Mouse (Mus musculus) stomach, postnatal 0 days (tissue): ENCODE data around the gene Gal3st2. TPM values are rescaled to one million over a fixed set of nuclear protein-coding genes. Genes with fewer than 3 reads are reported as not detected.
"Not testable (repeated sequence)": the region's sequence is repeated elsewhere in the genome, so short reads cannot be mapped to it uniquely, and the experiment has no call there.

Experiments used
- ATAC-seq: fragments of 200-750 bp; cut with Nextera tagmentation; 2 replicates; pipeline ENCODE4 v1.8.0; 2017; ENCODE audit not compliant: low FRiP score, low TSS enrichment
- DNase-seq: peaks from one replicate; pipeline ENCODE4 v3.0.0-alpha.2; 2016; ENCODE audit warnings: low spot score
- H3K27ac ChIP-seq: fragments of 300-500 bp; sonication (generic); replicated peaks from 2 replicates; pipeline ENCODE4 v1.5.1; 2014; ENCODE audit warnings: mild to moderate bottlenecking, control low read depth
- H3K27me3 ChIP-seq: fragments of 300-500 bp; sonication (generic); 2 replicates; pipeline ENCODE4 v1.6.1; 2014; ENCODE audit warnings: low read length; ENCODE audit not compliant: control insufficient read depth, insufficient read depth
- H3K36me3 ChIP-seq: fragments of 300-500 bp; sonication (generic); 2 replicates; pipeline ENCODE4 v1.6.1; 2014; ENCODE audit warnings: low read length, mixed read lengths; ENCODE audit not compliant: control insufficient read depth, insufficient read depth
- H3K4me1 ChIP-seq: fragments of 300-500 bp; sonication (generic); replicated peaks from 2 replicates; pipeline ENCODE4 v1.6.1; 2014; ENCODE audit warnings: antibody characterized with exemption; ENCODE audit not compliant: control insufficient read depth, insufficient read depth
- H3K4me2 ChIP-seq: fragments of 300-500 bp; sonication (generic); replicated peaks from 2 replicates; pipeline ENCODE4 v1.6.1; 2014; ENCODE audit warnings: low read depth, mild to moderate bottlenecking, control low read depth, moderate library complexity
- H3K4me3 ChIP-seq: fragments of 300-500 bp; sonication (generic); 2 replicates; pipeline ENCODE4 v1.5.1; 2014; ENCODE audit warnings: low read depth, low read length, control low read depth
- H3K9ac ChIP-seq: fragments of 300-500 bp; sonication (generic); 2 replicates; pipeline ENCODE4 v1.6.1; 2014; ENCODE audit warnings: mild to moderate bottlenecking, low read length, control low read depth, mixed read lengths
- H3K9me3 ChIP-seq: fragments of 300-500 bp; sonication (generic); 2 replicates; pipeline ENCODE4 v1.6.1; 2016; ENCODE audit warnings: low read length; ENCODE audit not compliant: control insufficient read depth
- CTCF ChIP-seq: IDR thresholded peaks from 2 replicates; pipeline ENCODE4 v1.5.1; 2016; ENCODE audit warnings: antibody characterized with exemption, low read depth, mild to moderate bottlenecking, moderate library complexity
- EP300 ChIP-seq: optimal IDR thresholded peaks from 2 replicates; pipeline ENCODE3; 2016; ENCODE audit warnings: antibody characterized with exemption
- WGBS: fragments of 180-500 bp; shearing (Covaris S2); extraction: QIAGEN DNeasy Blood & Tissue Kit; methylation state at CpG from one replicate; pipeline ENCODE4 v1.1.7; 2014; 5-methylcytosine and 5-hydroxymethylcytosine counted together
- polyA plus RNA-seq: library from polyadenylated mRNA; unstranded; fragments of >200 nt; fragmentation: Nextera tagmentation; extraction: Ambion mirVana; gene quantifications from 2 replicates; pipeline ENCODE4 v1.2.1, GENCODE M21; 2015

Gene Gal3st2
- polyA plus RNA-seq, 1 experiment from 2014 or later, result 0.08 TPM

GRCm38 (mm10) chr1:93835876-93836531 is 25.1 kb upstream of the Gal3st2 start:
- H3K9ac ChIP-seq, result no peak overlapping the region
- no peak overlapping the region for H3K4me3 ChIP-seq
- no peak for TF ChIP-seq EP300
- no peak for TF ChIP-seq CTCF
- H3K27me3 ChIP-seq, result no peaks in the 10 kb centered on the region
- H3K27ac ChIP-seq, result no peak overlapping the region
- 83% methylated on average over 6 of the region's 6 CpGs for WGBS
- no peak overlapping the region for H3K4me2 ChIP-seq
- no peak for ATAC-seq
- H3K4me1 ChIP-seq, result no peaks in the 10 kb centered on the region
- no peak for DNase-seq
- H3K9me3 ChIP-seq, result no peaks in the 10 kb centered on the region
- H3K36me3 ChIP-seq, result peaks cover 7% of the 10 kb centered on the region

- ATAC-seq, result no peak
- H3K4me2 ChIP-seq, result no peak overlapping the region
- H3K9me3 ChIP-seq, result no peaks in the 10 kb centered on the region
- no peak overlapping the region for H3K27ac ChIP-seq
- no peak for DNase-seq
- H3K4me3 ChIP-seq, result no peak overlapping the region
- 89% methylated on average over 2 of the region's 2 CpGs for WGBS
- no peaks in the 10 kb centered on the region for H3K27me3 ChIP-seq
- H3K4me1 ChIP-seq, result no peaks in the 10 kb centered on the region
- peaks cover 7% of the 10 kb centered on the region for H3K36me3 ChIP-seq
- H3K9ac ChIP-seq, result no peak overlapping the region
- TF ChIP-seq CTCF (no peak), EP300 (no peak)
These were observed 24.6 kb upstream of the Gal3st2 start for GRCm38 (mm10) chr1:93836532-93836913.

- no peak for DNase-seq
- no peak overlapping the region for H3K9ac ChIP-seq
- H3K9me3 ChIP-seq, result no peaks in the 10 kb centered on the region
- 91% methylated on average over 8 of the region's 8 CpGs for WGBS
- TF ChIP-seq CTCF, result no peak
- TF ChIP-seq EP300, result no peak
- ATAC-seq, result no peak
- no peak overlapping the region for H3K4me2 ChIP-seq
- no peaks in the 10 kb centered on the region for H3K27me3 ChIP-seq
- no peaks in the 10 kb centered on the region for H3K4me1 ChIP-seq
- no peak overlapping the region for H3K4me3 ChIP-seq
- no peak overlapping the region for H3K27ac ChIP-seq
- H3K36me3 ChIP-seq, result peaks cover 7% of the 10 kb centered on the region
These were observed 23.8 kb upstream of the Gal3st2 start for GRCm38 (mm10) chr1:93837335-93837734.

GRCm38 (mm10) chr1:93838569-93838968 is 22.5 kb upstream of the Gal3st2 start:
- not testable (repeated sequence) for ATAC-seq, H3K9me3 ChIP-seq, H3K4me3 ChIP-seq, H3K4me1 ChIP-seq, DNase-seq, H3K9ac ChIP-seq, H3K27me3 ChIP-seq, H3K4me2 ChIP-seq, H3K27ac ChIP-seq, H3K36me3 ChIP-seq
- 91% methylated on average over 7 of the region's 8 CpGs for WGBS

- ATAC-seq, result peak; percentile 77
- not testable (repeated sequence) for H3K4me1 ChIP-seq, H3K4me2 ChIP-seq, H3K9me3 ChIP-seq, H3K9ac ChIP-seq, H3K27me3 ChIP-seq, DNase-seq, H3K27ac ChIP-seq, H3K36me3 ChIP-seq, H3K4me3 ChIP-seq
- 57% methylated on average over 1 of the region's 3 CpGs for WGBS
These were observed 15.2 kb upstream of the Gal3st2 start for GRCm38 (mm10) chr1:93845766-93846366.

- not testable (repeated sequence) for H3K27me3 ChIP-seq, H3K4me1 ChIP-seq, H3K27ac ChIP-seq, H3K4me2 ChIP-seq, H3K9ac ChIP-seq, H3K9me3 ChIP-seq, H3K4me3 ChIP-seq, DNase-seq, H3K36me3 ChIP-seq
- 0 out of 2 replicates have a peak, but pooled peaks have one; percentile 32 for ATAC-seq
- WGBS, result 91% methylated on average over 4 of the region's 4 CpGs
These were observed 5.3 kb upstream of the Gal3st2 start for GRCm38 (mm10) chr1:93855790-93856189.
